Comparison of ENCODE assay signal across 13 mouse cellular contexts in the genomic region with DNA sequence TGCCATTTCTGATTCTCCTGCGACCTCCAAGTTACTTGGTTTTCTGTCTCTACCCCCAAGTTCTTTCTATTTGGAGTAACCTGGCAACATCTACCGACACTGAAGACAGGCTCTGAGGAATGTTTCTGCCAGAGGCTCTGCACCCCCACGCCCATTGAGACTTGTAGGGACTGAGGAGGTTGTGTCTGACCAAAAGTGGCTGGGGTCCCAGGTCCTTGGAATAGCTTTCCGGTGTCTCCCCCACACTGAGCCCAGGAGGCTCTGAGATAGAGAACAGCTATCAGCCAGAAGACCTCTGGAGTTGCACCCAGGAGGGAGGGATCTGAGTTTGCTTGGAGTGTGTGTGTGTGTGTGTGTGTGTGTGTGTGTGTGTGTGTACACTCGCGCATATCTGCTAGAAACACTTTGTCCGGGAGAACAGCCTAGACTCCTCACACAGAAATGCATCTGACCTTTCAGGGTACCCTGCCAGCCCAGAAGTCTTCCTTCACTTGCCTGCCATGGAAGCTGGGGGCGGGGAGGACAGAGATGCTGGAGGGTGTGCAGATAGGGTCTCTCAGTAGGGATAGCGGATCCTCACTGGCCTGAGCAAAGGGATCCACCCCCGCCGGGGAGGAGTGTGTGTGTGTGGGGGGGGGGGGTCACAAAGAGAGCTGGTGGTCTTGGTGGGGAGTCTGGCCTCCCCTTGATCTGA. TPM values are rescaled to one million over a fixed set of nuclear protein-coding genes. Genes with fewer than 3 reads are reported as not detected.
A peak's percentile ranks its signal among the peaks of the same experiment; 100 is the strongest.
DNase-seq lines count a peak whose midpoint lies in the region; ATAC-seq lines count a peak whose summit lies in the region.
"Had no signal": no experiment of that assay in that cellular context is flagged by ENCODE, and none has a peak within 500 bp of the region (broad histone marks: within the 10 kb centered on the region; RNA-seq: fewer than 3 reads in every experiment).

No protein-coding gene starts in this region.

- peak overlapping the region; percentile 75 for H3K4me2 ChIP-seq in heart, embryonic 13.5 days
- H3K4me2 ChIP-seq in liver, embryonic 11.5 days: no peak overlapping the region
- 0 out of 2 replicates have a peak overlapping the region, but pooled peaks have one; percentile 86 for H3K4me2 ChIP-seq in intestine, embryonic 16.5 days (ENCODE audit: low read depth, low read length)

- H3K4me3 ChIP-seq in heart, embryonic 13.5 days: peak overlapping the region; percentile 57
- peak overlapping the region; percentile 48; the same call in 1 of the 2 replicates for H3K4me3 ChIP-seq in liver, embryonic 11.5 days (ENCODE audit: low read depth, low read length)
- H3K4me3 ChIP-seq in embryonic facial prominence, embryonic 10.5 days: peak overlapping the region; percentile 59
- H3K4me3 ChIP-seq in intestine, embryonic 16.5 days (ENCODE audit: low read length): no peak overlapping the region

- 0 out of 2 replicates have a peak, but pooled peaks cover 3% of the 10 kb centered on the region for H3K9me3 ChIP-seq in heart, embryonic 13.5 days
- no peaks in the 10 kb centered on the region for H3K9me3 ChIP-seq in liver, embryonic 11.5 days (ENCODE audit: control insufficient read depth, low read length)
- 0 out of 2 replicates have a peak, but pooled peaks cover 7% of the 10 kb centered on the region for H3K9me3 ChIP-seq in embryonic facial prominence, embryonic 10.5 days
- no peaks in the 10 kb centered on the region for H3K9me3 ChIP-seq in intestine, embryonic 16.5 days (ENCODE audit: control insufficient read depth, low read length)
- H3K9me3 ChIP-seq: forebrain, embryonic 13.5 days had no signal

- WGBS in heart, embryonic 13.5 days: 25% methylated on average over 11 of the region's 11 CpGs
- 35% methylated on average over 11 of the region's 11 CpGs for WGBS in liver, embryonic 11.5 days
- 40% methylated on average over 11 of the region's 11 CpGs for WGBS in embryonic facial prominence, embryonic 10.5 days
- WGBS in intestine, embryonic 16.5 days: 29% methylated on average over 11 of the region's 11 CpGs

- peaks cover 31% of the 10 kb centered on the region for H3K4me1 ChIP-seq in heart, embryonic 13.5 days
- peaks cover 6% of the 10 kb centered on the region; the same call in 1 of the 2 replicates for H3K4me1 ChIP-seq in liver, embryonic 11.5 days (replicated peaks; ENCODE audit: control insufficient read depth, insufficient read depth, low read length)
- peaks cover 62% of the 10 kb centered on the region for H3K4me1 ChIP-seq in embryonic facial prominence, embryonic 10.5 days
- peaks cover 7% of the 10 kb centered on the region; the same call in 1 of the 2 replicates for H3K4me1 ChIP-seq in intestine, embryonic 16.5 days (ENCODE audit: control insufficient read depth, insufficient read depth, low read length)

- ATAC-seq in heart, embryonic 13.5 days (ENCODE audit: extremely low read depth, insufficient number of reproducible peaks, low FRiP score, low TSS enrichment): no peak
- ATAC-seq in liver, embryonic 11.5 days (replicated peaks; ENCODE audit: low FRiP score): no peak
- peak; percentile 22; the same call in 1 of the 2 replicates for ATAC-seq in intestine, embryonic 16.5 days
- ATAC-seq: forebrain, embryonic 13.5 days had no signal

- no peaks in the 10 kb centered on the region for H3K36me3 ChIP-seq in heart, embryonic 13.5 days
- H3K36me3 ChIP-seq in liver, embryonic 11.5 days (ENCODE audit: control insufficient read depth, insufficient read depth, low read length): no peaks in the 10 kb centered on the region
- H3K36me3 ChIP-seq in embryonic facial prominence, embryonic 10.5 days (replicated peaks): no peaks in the 10 kb centered on the region
- no peaks in the 10 kb centered on the region for H3K36me3 ChIP-seq in intestine, embryonic 16.5 days (ENCODE audit: control insufficient read depth, insufficient read depth, low read length)

- H3K27me3 ChIP-seq in heart, embryonic 13.5 days (replicated peaks): peaks cover 91% of the 10 kb centered on the region
- peaks cover 69% of the 10 kb centered on the region for H3K27me3 ChIP-seq in liver, embryonic 11.5 days (replicated peaks; ENCODE audit: control insufficient read depth, insufficient read depth, low read length)
- H3K27me3 ChIP-seq in embryonic facial prominence, embryonic 10.5 days (replicated peaks; ENCODE audit: low read depth, poor library complexity, severe bottlenecking): peaks cover 86% of the 10 kb centered on the region
- H3K27me3 ChIP-seq in intestine, embryonic 16.5 days (replicated peaks; ENCODE audit: control insufficient read depth, insufficient read depth, low read length): peaks cover 35% of the 10 kb centered on the region

- H3K9ac ChIP-seq in heart, embryonic 13.5 days: no peak overlapping the region
- no peak overlapping the region for H3K9ac ChIP-seq in liver, embryonic 11.5 days (ENCODE audit: low read depth, low read length)
- H3K9ac ChIP-seq in intestine, embryonic 16.5 days (ENCODE audit: low read depth, low read length): no peak overlapping the region

- no peak for DNase-seq in heart, adult 11 months
- no peak for DNase-seq in liver, embryonic 11.5 days (ENCODE audit: low spot score)
- no peak for DNase-seq in liver
- DNase-seq in embryonic facial prominence, embryonic 10.5 days (ENCODE audit: low spot score): no peak
- no peak for DNase-seq in cerebellum, postnatal 10 days
- no peak for DNase-seq in adrenal gland, adult 2 months
- DNase-seq: cerebellum, postnatal 25 days; thymus, adult 2 months had no signal

- 0 out of 2 replicates have a peak overlapping the region, but pooled peaks have one; percentile 15 for H3K27ac ChIP-seq in heart, embryonic 13.5 days (replicated peaks)
- no peak overlapping the region for H3K27ac ChIP-seq in liver, embryonic 11.5 days (ENCODE audit: low read depth, low read length)
- no peak overlapping the region for H3K27ac ChIP-seq in embryonic facial prominence, embryonic 10.5 days (replicated peaks)
- no peak overlapping the region for H3K27ac ChIP-seq in intestine, embryonic 16.5 days (ENCODE audit: low read length)
- H3K27ac ChIP-seq: forebrain, embryonic 13.5 days; macrophage had no signal

RNA-seq across cellular contexts. Expression of a gene that starts 0.9 kb away (rescaled TPM):
- 4.2 and 4.9 TPM in 2 replicates for polyA plus RNA-seq in heart, embryonic 13.5 days (2015; fragmentation: Nextera tagmentation; extraction: Ambion mirVana)
- 1.9 and 2.2 TPM in 2 replicates for polyA plus RNA-seq in liver, embryonic 11.5 days (2014; fragmentation: Nextera tagmentation; extraction: Ambion mirVana)
- polyA plus RNA-seq in embryonic facial prominence, embryonic 10.5 days (2016; fragmentation: Nextera tagmentation; extraction: Ambion mirVana): 7.3 and 11.2 TPM in 2 replicates
- 3.5 and 4.5 TPM in 2 replicates for polyA plus RNA-seq in intestine, embryonic 16.5 days (2015; fragmentation: Nextera tagmentation; extraction: Ambion mirVana)
- 1 to 10 TPM; 1.4 to 6.1 TPM for total RNA-seq in adrenal gland, adult 2 months (2021)
- polyA plus RNA-seq in adrenal gland, adult 2 months (2012; rRNA removed): 1.9 TPM in 2 replicates
- total RNA-seq: neutrophil, adult 5-6 weeks had no signal
- polyA plus RNA-seq: macrophage had no signal

RNA-seq across cellular contexts. Expression of a gene that starts 25.3 kb away (rescaled TPM):
- polyA plus RNA-seq in heart, embryonic 13.5 days (2015; fragmentation: Nextera tagmentation; extraction: Ambion mirVana): 68.5 and 74.5 TPM in 2 replicates
- polyA plus RNA-seq in liver, embryonic 11.5 days (2014; fragmentation: Nextera tagmentation; extraction: Ambion mirVana): 20.6 and 26.8 TPM in 2 replicates
- polyA plus RNA-seq in embryonic facial prominence, embryonic 10.5 days (2016; fragmentation: Nextera tagmentation; extraction: Ambion mirVana): 91.8 and 92.3 TPM in 2 replicates
- polyA plus RNA-seq in intestine, embryonic 16.5 days (2015; fragmentation: Nextera tagmentation; extraction: Ambion mirVana): 105 and 107 TPM in 2 replicates
- total RNA-seq in adrenal gland, adult 2 months (2021): 100 to 1,000 TPM in 1 of 2 experiments, 10 to 100 TPM in 1; 85.8 to 103 TPM
- polyA plus RNA-seq in adrenal gland, adult 2 months (2012; rRNA removed): 16.2 and 16.5 TPM in 2 replicates

RNA-seq across cellular contexts. Expression of a gene that starts 31.3 kb away (rescaled TPM):
- polyA plus RNA-seq in heart, embryonic 13.5 days (2015; fragmentation: Nextera tagmentation; extraction: Ambion mirVana): 36.7 and 37.1 TPM in 2 replicates
- polyA plus RNA-seq in liver, embryonic 11.5 days (2014; fragmentation: Nextera tagmentation; extraction: Ambion mirVana): 26.5 and 28.9 TPM in 2 replicates
- polyA plus RNA-seq in embryonic facial prominence, embryonic 10.5 days (2016; fragmentation: Nextera tagmentation; extraction: Ambion mirVana): 60.9 and 62.9 TPM in 2 replicates
- 13.1 and 16.7 TPM in 2 replicates for polyA plus RNA-seq in intestine, embryonic 16.5 days (2015; fragmentation: Nextera tagmentation; extraction: Ambion mirVana)
- total RNA-seq in adrenal gland, adult 2 months (2021): 10 to 100 TPM; 55.4 to 68.7 TPM
- 98.3 and 98.7 TPM in 2 replicates for polyA plus RNA-seq in adrenal gland, adult 2 months (2012; rRNA removed)

RNA-seq across cellular contexts. Expression of a gene that starts 34.1 kb away (rescaled TPM):
- 40.5 and 44.6 TPM in 2 replicates for polyA plus RNA-seq in heart, embryonic 13.5 days (2015; fragmentation: Nextera tagmentation; extraction: Ambion mirVana)
- polyA plus RNA-seq in liver, embryonic 11.5 days (2014; fragmentation: Nextera tagmentation; extraction: Ambion mirVana): 53.5 and 62.2 TPM in 2 replicates
- polyA plus RNA-seq in embryonic facial prominence, embryonic 10.5 days (2016; fragmentation: Nextera tagmentation; extraction: Ambion mirVana): 92.3 and 93.2 TPM in 2 replicates
- 59.0 and 60.1 TPM in 2 replicates for polyA plus RNA-seq in intestine, embryonic 16.5 days (2015; fragmentation: Nextera tagmentation; extraction: Ambion mirVana)
- 10 to 100 TPM; 26.2 to 34.9 TPM for total RNA-seq in adrenal gland, adult 2 months (2021)
- polyA plus RNA-seq in adrenal gland, adult 2 months (2012; rRNA removed): 45.8 and 46.5 TPM in 2 replicates

RNA-seq across cellular contexts. Expression of a gene that starts 38.0 kb away (rescaled TPM):
- polyA plus RNA-seq in heart, embryonic 13.5 days (2015; fragmentation: Nextera tagmentation; extraction: Ambion mirVana): 1.7 and 2.4 TPM in 2 replicates
- polyA plus RNA-seq in liver, embryonic 11.5 days (2014; fragmentation: Nextera tagmentation; extraction: Ambion mirVana): 0.71 and 1.7 TPM in 2 replicates
- polyA plus RNA-seq in embryonic facial prominence, embryonic 10.5 days (2016; fragmentation: Nextera tagmentation; extraction: Ambion mirVana): 1.4 TPM in 2 replicates
- 4.8 and 5.6 TPM in 2 replicates for polyA plus RNA-seq in intestine, embryonic 16.5 days (2015; fragmentation: Nextera tagmentation; extraction: Ambion mirVana)
- 1 to 10 TPM; 3.2 to 3.3 TPM for total RNA-seq in adrenal gland, adult 2 months (2021)
- 2.9 and 4.8 TPM in 2 replicates for polyA plus RNA-seq in adrenal gland, adult 2 months (2012; rRNA removed)
- total RNA-seq: neutrophil, adult 5-6 weeks had no signal
